Mouse (Mus musculus) B cell, adult 2 months (primary cell): ENCODE results near the gene Tprkb.
"Not testable (repeated sequence)": the region's sequence is repeated elsewhere in the genome, so short reads cannot be mapped to it uniquely, and the experiment has no call there.

ENCODE experiments used
- DNase-seq, 2 experiments: peaks; one replicate each; pipeline ENCODE4 v3.0.0; 2022

Gene Tprkb

DNA sequence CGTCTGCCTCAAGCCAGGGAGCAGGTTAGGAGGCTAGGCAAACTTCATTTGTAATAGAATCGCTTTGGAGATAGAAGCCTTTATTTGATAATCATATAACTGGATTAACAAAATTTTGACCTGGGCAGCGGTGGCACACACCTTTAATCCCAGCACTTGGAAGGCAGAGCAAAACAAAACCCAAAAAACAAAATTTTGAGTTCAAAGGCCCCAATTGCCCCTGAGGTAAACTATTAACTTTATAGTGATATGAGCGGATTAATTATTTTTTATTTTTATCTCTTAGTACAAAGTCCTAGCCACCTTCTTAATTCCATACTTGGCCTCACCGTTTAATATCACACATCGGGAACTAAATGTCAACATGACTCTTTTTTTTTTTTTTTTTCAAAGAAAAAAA lies 4.9 kb downstream of the Tprkb start:
- no peak for DNase-seq

DNA sequence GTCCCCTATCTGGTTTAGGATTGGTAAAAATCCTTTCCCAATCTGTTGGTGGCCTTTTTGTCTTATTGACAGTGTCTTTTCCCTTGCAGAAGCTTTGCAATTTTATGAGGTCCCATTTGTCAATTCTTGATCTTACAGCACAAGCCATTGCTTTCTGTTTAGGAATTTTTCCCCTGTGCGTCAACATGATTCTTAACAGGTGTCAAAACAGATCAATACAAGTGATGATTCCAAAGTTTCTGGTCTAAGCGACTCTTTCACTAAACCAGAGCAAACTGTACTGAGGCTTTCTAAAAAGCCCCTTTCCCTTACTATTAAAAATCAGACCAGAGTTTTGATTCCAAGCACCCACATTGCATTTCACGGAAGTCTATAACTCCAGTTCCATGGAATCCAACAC lies 6.7 kb downstream of the Tprkb start:
- not testable (repeated sequence) for DNase-seq

DNA sequence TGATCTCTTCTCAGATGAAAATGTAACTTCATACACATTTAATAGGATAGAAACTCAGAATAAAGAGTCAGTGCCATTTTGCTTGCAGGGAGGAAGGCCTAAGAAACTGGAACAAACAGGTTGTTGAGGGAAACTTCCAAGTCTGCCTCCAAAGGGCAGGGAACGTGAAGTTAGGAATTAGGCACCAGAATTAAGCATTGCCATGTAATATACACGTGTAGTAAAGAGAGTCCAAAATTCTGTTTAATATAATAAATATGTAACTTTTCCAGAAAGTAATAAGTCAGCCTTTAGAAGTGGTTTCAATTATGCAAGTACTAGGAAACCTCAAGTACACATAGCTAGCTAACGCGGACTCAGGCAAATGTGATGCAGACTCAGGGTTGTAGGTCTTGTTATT lies 7.7 kb downstream of the Tprkb start:
- no peak for DNase-seq

DNA sequence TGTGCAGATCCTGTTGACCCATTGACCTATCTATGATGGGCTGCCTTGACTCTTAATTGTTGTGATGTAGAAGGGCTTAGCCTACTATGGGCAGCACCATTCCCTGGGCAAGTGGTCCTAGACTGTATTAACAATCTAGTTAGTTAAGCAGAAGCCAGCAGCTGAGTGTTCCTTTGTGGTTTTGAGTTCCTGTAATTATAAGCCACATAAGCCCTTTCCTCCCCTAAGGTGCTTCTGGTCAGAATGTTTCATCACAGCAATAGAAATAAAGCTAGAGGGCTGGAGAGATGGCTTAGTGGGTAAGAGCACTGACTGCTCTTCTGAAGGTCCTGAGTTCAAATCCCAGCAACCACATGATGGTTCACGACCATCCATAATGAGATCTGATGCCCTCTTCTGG lies 12.0 kb downstream of the Tprkb start:
- DNase-seq = no peak

DNA sequence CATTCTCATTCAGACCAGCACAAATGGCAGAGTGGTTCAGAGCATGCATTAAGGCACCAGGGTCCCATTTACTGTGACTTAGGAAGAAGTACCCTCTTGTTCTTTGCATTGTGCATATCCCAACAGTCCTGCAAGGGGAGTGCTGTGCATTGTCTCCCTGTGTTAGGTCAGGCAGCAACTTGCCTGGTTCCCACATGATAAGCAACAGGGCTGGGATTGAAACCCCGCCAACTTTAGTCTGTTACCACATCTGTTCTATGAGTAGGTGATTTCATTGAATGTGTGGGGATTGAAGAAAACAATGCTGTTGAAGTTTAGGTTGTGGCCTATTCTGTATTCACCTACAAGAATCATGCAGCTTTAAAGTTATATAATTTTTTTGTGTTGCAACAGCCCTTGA lies 15.0 kb downstream of the Tprkb start:
- DNase-seq = no peak

DNA sequence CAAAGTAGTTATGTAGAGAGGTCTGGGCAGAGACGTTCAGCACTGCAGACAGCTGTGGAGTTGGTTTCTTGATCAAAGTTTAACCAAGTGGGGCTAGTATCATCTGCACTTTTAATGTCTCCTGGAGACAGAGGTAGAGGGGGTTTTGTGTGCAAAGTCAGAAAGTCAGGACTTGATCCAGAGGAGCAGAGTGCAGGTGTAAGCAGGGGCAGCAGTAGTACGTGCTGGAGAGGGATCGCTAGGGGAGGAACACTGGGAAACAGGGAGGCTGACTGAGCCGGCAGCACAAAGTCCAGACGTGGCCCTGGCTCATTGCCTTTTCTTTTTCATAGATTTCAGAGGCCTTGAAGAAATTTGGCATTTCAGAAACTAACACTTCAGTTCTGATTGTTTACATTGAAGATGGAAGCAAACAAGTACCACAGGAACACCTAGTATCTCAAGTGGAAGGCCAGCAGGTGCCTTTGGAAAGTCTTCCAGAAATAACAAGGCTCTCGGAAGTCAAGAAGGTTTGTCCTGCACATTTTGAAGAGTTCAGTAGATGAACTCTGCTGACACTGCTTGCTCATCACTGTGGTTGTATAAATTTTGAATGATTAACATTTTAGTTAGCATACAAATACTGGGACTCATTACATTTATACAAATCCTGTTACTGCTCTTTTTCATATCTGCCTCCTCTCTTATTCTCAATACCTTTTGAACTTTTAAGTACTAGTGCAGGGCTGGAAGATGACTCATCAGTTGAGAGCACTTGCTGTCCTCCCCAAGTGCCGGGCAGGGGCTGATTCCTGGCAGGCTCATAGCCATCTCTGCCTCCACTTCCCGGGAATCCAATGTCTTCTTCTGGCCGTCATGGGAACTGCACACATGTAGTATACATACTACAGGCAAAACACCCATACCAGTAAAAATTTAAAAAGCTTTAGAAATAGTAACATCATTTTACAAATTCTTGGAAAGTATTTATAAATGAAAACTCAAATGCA lies 16.1 kb downstream of the Tprkb start:
- no peak for DNase-seq

DNA sequence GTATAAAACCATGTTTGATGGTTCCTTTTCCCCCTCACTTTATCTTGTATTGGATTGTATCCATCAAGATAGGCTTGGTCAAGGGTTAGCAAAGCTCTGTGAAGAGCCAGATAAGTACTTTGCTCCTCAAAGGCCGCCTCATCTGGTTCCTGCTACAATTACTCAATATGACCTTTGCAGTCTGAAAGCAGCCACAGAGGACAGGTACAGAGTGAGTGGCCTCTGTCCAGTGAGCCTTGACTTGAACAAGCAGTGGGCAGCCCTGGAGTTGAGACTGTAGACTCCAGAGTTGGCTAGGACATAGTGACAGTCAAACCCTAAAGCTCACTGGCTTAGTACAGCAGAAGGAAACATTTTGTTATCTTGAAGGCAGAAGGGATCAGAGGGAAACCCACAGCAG lies 17.6 kb downstream of the Tprkb start:
- no peak for DNase-seq

DNA sequence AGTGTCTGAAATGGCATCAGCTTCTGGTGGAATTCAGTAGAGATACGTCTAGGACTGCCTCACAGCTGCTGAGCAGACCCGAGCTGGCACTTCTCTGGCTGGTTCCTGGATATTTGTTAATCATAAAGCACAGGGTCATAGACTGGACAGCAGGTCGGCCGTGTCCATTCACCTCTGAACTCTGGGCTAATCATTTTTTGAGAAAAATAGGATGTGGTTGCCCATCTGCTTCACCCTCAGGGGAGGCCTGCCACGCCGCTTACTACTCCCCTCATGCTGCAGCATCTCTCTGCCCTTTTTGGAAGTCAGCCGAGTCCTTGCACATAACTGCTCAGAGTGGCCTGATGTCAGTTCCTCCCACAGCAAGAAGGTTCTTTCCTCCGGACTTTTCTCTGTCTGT lies 22.4 kb downstream of the Tprkb start:
- DNase-seq = no peak

DNA sequence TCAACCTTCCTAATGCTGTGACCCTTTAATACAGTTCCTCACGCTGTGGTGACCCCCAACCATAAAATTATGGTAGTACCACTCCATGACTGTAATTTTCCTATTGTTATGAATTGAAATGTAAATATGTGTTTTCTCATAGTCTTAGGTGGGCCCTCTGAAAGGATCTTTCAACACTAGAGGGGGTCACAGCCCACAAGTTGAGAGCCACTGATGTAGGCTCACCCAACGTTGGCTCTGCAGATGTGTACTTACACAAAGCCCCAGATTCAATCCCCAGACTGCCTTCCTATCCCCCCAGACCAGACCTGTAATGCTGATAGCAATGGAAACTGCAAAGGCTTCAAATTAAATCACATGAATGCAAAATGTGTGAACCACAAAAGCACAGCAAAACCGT lies 24.0 kb downstream of the Tprkb start:
- peak in 1 of 2 experiments; percentile 15 for DNase-seq

DNA sequence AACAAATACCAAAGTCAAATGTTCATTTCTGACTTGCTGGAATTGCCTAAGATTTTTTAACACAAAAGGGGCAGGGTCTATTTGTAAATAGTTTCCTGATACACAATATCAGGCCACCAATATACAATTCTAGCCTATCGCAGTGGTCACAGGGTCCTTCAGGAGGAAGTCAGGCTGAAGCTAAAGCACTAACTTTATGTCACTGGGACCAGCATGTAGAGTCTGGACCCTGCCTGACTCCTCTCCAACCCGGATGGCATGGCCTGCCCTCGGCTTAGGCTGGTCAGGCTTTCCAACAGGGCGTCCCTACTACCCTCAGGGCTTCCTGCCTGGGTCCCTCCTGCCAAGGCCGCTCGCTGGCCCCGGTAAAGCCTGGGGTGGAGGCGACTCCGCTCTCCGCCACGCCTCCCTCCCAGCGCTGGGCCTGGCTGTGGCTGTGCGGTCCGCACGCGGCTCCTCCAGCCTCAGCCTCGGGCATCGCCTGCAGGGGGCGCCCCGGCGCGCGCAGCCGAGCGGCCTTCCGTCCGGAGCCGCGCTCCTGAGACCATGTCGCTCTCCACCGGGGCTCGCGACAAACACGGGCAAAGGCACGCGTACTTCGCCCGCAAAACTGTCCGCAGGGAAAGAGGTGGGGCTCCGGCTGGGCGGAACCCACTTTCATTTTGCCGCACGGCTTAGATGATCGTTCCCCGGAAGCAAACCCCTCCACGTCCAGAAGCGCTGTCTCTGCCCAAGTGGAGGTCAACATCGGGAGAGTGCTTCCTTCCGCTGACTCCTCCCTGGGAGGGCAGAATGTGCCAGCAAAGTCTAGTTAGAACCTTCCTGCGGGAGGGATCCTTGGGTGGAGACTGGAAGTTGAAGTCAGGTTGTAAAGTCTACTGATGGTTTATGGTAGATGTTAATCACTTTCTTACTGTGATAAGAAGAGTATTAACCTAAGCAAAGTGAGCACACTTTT lies 25.1 kb downstream of the Tprkb start:
- DNase-seq = peak; percentile 89 to 90

DNA sequence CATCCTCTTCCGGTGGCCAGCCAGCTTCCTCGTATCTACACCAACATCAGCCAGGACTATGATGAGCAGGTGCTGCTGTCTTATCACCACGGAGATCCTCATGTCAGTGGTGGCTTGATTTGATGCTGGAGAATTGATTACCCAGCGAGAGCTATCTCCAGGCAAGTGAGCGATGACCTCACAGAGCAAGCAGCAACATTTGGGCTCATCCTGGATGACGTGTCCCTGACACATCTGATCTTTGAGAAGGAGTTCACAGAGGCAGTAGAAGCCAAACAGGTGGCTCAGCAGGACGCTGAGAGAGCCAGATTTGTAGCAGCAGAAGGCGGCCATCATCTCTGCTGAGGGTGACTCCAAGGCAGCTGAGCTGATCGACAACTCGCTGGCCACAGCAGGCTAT lies 27.0 kb downstream of the Tprkb start:
- DNase-seq = no peak

DNA sequence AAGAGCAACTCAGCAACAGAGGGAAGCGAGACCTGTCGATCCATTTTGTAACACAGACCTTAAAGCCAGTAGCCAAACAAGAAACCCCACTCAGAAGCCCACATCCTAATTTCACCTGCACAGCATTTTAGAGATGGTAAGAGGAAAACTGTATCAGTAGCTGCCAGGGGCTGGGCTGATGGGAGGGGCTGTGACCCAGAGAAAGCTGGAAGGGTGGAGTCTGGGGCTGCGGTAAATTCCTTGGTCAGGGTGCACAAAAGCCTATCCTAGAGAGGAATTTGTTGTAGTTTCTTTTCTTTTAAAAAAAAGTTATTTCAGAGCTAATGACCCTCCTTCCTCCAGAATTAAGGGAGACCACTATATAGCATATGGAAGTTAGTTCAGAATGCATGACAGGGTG lies 30.8 kb downstream of the Tprkb start:
- no peak for DNase-seq

DNA sequence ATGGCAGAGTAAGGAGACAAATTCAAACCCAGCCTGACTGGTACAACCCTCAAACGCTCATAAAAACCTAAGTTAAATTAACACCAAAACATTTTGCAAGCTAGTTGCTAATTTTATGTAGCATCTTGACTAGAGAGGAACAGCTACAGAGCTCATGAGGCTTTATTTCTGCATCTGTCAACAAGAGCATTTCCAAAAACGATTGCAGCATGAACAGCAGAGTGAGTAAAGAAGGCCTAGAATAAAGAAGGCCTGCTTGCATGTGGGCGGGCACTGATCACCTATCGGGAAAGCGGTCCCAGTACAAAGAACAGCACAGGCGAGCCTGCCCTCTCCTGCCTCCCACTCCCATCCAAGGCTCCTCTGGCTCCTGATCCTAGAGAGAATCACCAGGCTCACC lies 36.9 kb downstream of the Tprkb start:
- no peak for DNase-seq

DNA sequence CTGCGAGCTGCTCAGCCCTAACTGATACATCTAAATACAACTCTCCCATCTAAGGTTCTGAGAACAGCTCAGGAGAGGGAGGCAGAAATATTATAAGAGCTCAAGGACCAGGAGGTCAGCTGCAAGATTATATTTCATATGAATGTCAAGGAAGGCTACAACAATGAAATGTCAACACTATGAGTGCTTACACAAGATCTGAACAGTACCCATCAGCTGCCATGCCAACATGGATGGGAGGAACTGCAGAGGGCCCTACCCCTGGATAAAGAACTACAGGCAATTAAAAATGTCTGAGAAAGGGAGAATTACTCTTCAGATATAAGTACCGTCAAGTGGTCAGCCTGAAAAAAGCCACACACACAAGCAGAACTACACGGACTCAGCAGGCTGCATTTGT lies 45.9 kb downstream of the Tprkb start:
- DNase-seq = no peak

DNA sequence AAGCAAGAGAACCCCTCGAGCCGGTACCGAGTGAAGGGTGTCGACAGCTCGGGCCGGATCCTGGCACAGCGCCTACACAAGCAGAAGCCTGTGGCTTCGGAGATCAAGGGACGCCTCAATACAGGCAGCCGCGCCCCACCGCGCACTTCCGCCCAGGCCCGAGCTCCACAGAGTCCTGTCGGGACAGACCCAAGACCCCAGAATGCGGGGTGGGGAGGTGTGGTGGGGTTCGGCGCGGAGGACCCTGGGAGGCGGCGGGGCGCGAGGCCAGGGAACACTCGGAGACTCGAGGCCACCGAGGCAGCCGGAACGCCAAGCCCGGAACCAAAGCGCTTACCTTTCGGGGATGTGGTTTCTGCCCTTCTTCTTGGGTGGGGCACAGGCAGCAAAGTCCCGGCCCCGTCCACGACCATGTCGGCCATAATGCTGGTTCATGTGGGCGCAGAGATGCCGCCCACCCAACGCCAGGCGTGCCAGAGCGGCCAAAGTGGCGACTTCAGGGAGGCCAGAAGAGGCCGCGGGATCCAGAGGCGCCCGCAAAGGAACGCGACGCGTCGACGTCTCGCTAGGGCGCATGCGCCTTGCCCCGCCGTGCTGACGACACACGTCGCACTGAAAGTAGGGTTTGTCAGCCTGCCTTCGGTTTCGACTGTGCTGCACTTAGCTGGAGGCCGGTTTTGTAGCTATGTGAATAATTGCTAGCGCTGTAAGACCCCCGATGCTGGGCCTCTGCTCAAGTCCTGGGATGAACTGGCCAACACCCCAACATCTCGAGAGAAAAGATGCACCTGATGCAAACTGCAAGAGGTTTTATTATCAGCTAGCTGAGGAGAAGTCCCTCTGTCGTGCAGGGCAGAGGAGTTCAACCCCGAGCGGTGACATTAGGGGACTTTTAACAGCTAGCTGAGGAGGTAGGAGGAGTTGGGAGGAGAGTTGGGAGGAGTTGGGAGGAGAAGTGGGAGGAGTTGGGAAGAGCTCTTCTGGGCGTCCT lies 49.7 kb downstream of the Tprkb start, which contains the start of gene Dusp11:
Dusp11 (minus strand) TSS at position 567 of the 991 bp plus-strand sequence.
- peak; percentile 92 to 94 for DNase-seq

DNA sequence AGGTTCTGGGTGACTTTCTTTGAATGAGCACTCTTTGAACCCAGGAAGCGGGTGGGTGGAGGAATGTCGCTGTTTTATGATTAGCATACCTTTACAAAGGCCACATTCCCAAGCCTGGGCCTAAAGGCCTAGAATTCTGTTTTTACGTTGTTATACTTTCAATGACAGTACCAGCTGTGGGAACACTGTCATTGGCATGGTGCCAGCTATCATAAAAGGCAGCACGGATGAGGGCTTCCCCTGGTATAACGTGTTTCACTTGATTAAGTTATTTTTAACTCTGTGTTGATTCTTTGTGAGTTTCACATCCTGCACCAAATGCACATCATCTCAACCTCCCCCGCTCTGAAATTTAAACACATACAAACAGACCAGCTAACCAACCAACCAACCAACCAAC lies 54.4 kb downstream of the Tprkb start:
- DNase-seq = peak; percentile 74 to 75

DNA sequence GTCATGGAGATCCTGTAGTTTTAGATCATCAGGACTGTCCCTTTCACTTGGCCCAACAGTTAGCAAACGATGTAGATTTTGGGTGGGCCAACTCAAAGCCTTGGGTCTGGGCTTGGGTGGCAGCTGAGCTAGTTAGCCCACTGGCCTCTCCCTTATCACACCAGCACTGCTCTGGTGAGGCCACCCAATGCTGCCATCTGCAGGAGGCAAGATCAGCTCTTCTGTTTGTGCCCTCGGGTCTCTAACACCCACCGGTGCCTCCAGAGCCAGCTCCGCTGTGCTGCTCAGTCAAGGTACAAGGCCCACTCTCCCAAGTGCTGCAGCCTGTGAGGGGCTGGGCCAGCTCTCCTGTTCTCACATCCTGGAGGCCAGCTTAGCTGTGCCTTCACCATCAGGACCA lies 55.0 kb downstream of the Tprkb start:
- peak; percentile 64 to 65 for DNase-seq

DNA sequence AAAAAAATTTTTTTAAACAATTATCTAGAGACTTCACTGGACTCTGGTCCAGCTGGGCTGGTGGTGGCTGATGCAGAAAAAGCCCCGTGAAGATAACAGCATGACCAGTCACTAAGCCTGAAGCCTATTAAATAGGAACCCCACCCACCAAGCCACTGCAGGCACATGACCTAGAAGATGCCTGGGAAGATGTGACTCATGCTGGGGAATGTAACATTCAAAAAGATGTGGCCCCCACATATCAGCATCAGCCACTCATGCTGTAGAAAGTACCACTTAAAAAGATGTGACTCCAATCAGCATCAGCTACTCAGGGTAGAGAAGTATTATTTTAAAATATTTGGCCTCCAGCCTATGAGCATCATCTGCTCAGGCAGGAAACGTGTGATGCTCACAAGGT lies 58.2 kb downstream of the Tprkb start:
- DNase-seq = no peak

DNA sequence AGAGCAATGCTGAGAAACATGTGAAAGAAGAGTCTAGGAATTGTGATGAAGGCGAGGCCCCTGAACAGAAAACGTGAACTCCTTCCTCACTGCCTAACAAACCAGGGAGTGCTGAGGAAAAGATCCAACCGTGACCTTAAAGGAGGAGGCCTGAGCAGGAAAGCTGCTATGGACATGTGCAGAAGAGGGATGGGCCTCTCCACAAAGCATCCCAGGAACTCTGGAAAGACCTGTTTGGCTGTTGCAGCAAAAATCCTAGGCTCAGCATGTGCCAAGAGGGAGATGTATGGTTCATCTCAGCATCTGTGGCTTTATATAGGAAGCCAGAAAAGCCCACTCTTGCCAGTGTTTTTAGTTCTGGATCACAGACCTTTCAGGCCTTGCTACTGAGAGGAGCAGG lies 61.0 kb downstream of the Tprkb start:
- DNase-seq = no peak

DNA sequence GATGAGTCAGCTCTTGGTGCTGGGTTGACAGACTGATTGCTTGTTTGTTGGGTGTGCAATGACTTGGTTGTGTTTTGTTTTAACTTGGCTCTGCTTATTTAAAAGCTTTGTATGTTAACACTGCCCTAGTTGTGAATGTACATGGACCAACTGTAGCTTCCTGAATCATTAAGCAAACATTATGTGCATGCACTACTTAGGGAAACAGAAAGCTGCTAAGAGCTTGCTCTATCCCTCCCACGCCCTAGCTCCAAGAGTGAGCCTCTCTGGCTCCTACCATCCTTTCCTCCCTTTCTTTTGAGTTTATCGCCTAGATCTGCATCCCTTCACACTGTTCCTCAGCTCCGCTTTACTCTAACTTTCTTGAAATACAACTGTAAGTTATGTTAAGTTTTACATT lies 61.7 kb downstream of the Tprkb start:
- DNase-seq = no peak

DNA sequence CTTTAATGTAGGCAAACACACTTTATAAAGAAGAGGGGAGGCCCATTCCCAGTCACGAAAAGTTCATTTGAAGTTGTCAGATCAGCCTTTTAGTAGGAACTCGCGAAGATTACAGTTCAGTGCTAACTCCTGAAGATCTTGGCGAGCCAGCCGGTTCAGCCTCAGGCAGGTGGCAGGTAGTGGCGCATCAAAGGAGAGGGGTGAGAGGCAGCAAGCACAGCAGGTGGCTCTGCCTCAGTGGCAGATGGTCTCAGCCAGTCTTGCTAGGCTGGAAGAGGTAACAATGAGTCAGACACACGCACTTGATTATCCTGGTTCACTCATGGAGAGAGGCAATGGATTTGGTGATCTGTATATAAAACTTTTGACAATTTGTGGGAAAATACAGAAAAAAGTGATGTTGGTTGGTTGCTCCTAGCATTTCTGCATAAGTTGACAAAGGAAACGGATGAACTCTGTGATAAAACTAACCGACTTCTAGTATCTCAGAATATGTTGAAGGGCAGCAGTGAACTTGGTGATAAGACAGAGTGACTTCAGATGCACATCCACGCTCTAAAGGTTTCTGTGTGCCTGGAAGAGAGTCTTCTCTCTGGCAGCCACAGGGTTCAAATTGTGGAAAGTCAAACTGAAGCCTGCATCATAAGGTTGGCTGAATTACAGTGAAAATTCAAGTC lies 63.4 kb downstream of the Tprkb start:
- no peak for DNase-seq

DNA sequence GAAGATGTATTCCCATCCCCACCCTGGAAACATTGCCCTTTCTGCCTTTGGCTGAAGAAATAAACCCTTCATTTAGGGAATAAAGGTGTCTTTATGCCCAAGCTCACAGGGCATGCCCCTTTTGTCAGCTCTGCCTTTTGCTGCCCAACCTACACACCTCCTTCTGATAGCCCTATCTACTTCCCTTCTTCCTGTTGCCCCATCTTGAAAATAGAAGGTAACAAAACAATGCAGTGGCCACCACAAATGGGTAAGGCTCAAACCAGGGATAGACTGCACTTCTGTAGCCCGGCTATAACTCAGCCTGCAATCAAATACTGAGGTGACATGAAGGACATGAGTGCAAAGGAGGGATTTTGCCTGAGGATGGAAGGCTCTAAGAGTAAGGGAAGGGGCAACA lies 64.1 kb downstream of the Tprkb start:
- DNase-seq = no peak
